ENCODE assay signal across 15 mouse cellular contexts in genomic region chr15:103834198-103834597, GRCm38 (mm10).
DNase-seq lines count a peak whose midpoint lies in the region; TF ChIP-seq lines count a peak whose summit lies in the region.
"Had no signal": no experiment of that assay in that cellular context is flagged by ENCODE, and none has a peak within 500 bp of the region (broad histone marks: within the 10 kb centered on the region; RNA-seq: fewer than 3 reads in every experiment).

No protein-coding gene starts in this region.

- no peak for TF ChIP-seq POLR2A in brain, embryonic 14.5 days (IDR thresholded peaks at IDR 0.05; ENCODE audit: borderline replicate concordance, extremely low read depth, insufficient read depth, insufficient read length, poor library complexity, severe bottlenecking)

- DNase-seq in layer of hippocampus, adult 11-12 months (ENCODE audit: low spot score): peak; percentile 4
- no peak for DNase-seq in layer of hippocampus, adult 9-10 months (ENCODE audit: low spot score)
- DNase-seq in brain, embryonic 14.5 days (ENCODE audit: low read depth): peak; percentile 9
- DNase-seq in layer of hippocampus, adult 8-10 months (ENCODE audit: low spot score in 2 of 2): peak; percentile 4 to 9
- DNase-seq in layer of hippocampus, postnatal 36 days: peak; percentile 4 to 8
- no peak for DNase-seq in MN1 (ENCODE audit: low spot score)
- no peak for DNase-seq in spleen, postnatal 36 days (ENCODE audit: low spot score in 2 of 2)
- DNase-seq: adrenal gland, adult 2 months; adrenal gland, postnatal 25 days; cerebellum, adult 11-12 months; cerebellum, adult 9-11 months; embryo, embryonic 11 days; gastrocnemius, adult 2 months; gastrocnemius, postnatal 25 days; heart, postnatal 36 days had no signal

- TF ChIP-seq CTCF in brain, embryonic 14.5 days (IDR thresholded peaks at IDR 0.05; ENCODE audit: borderline replicate concordance, extremely low read depth, insufficient read depth, insufficient read length): no peak

Comparison
In these comparisons a context has a peak if more than half of its experiments do, and no peak if none do; other contexts are left out.
1. DNase-seq: peak in layer of hippocampus, adult 11-12 months (single experiment), brain, embryonic 14.5 days (single experiment), layer of hippocampus, adult 8-10 months (2 of 2) and layer of hippocampus, postnatal 36 days (2 of 2); none in layer of hippocampus, adult 9-10 months (single experiment), MN1 (single experiment) and spleen, postnatal 36 days (0 of 2).